Mouse (Mus musculus) CH12.LX (cell line): ENCODE data around the gene D1Ertd622e. TPM values are rescaled to one million over a fixed set of nuclear protein-coding genes. Genes with fewer than 3 reads are reported as not detected.

Experiments used
- DNase-seq: peaks from one replicate; pipeline ENCODE4 v3.0.0-alpha.2; 2013; ENCODE audit errors: extremely low read depth
- H3K27ac ChIP-seq: 2 replicates; pipeline ENCODE4 v1.5.1; 2012; ENCODE audit warnings: low read depth, mild to moderate bottlenecking, control low read depth, moderate library complexity; ENCODE audit not compliant: insufficient read depth
- H3K27me3 ChIP-seq: replicated peaks from 2 replicates; pipeline ENCODE3; 2012; ENCODE audit warnings: inconsistent platforms
- H3K36me3 ChIP-seq, 2 experiments: replicated peaks in 1 of 2; 2 replicates each; pipeline versions ENCODE3 to v1.6.1; 2012; ENCODE audit warnings: inconsistent platforms in 1 of 2, low read length in 1 of 2, mild to moderate bottlenecking in 1 of 2, mixed read lengths in 1 of 2, moderate library complexity in 1 of 2; ENCODE audit not compliant: control insufficient read depth in 1 of 2, insufficient read depth in 1 of 2
- H3K4me1 ChIP-seq, 2 experiments: 2 replicates each; pipeline ENCODE4 v1.6.1; 2012; ENCODE audit warnings: inconsistent platforms in 1 of 2, moderate library complexity in 1 of 2; ENCODE audit not compliant: insufficient read depth in 2 of 2, control insufficient read depth in 1 of 2
- H3K4me2 ChIP-seq: 2 replicates; pipeline ENCODE4 v1.6.1; 2012; ENCODE audit warnings: low read depth, mild to moderate bottlenecking, control low read depth; ENCODE audit not compliant: poor library complexity, insufficient read depth, severe bottlenecking
- H3K4me3 ChIP-seq, 3 experiments: fragments of 150-350 bp in 1 of 3; sonication (generic) in 1 of 3; replicated peaks in 1 of 3; 2 replicates each; pipeline versions ENCODE3 to v1.5.1; 2011 to 2012; ENCODE audit warnings: low read depth in 2 of 3, low read length in 2 of 3, mild to moderate bottlenecking in 2 of 3, moderate library complexity in 2 of 3, control low read depth in 1 of 3, improper control_type of control experiment in 1 of 3, inconsistent platforms in 1 of 3, mixed read lengths in 1 of 3; ENCODE audit not compliant: poor library complexity in 1 of 3
- H3K79me2 ChIP-seq: replicated peaks from 2 replicates; pipeline ENCODE4 v1.6.1; 2012; ENCODE audit warnings: mild to moderate bottlenecking, moderate library complexity; ENCODE audit not compliant: control insufficient read depth, poor library complexity, insufficient read depth, severe bottlenecking; ENCODE audit errors: extremely low read depth
- H3K9ac ChIP-seq: 2 replicates; pipeline ENCODE4 v1.6.1; 2012; ENCODE audit warnings: low read depth, mild to moderate bottlenecking, control low read depth, moderate library complexity; ENCODE audit not compliant: insufficient read depth
- H3K9me3 ChIP-seq: replicated peaks from 2 replicates; pipeline ENCODE3; 2012; ENCODE audit warnings: low read length, inconsistent platforms, mixed read lengths
- BHLHE40 ChIP-seq: IDR thresholded peaks from 2 replicates; pipeline ENCODE4 v1.6.1; 2011; ENCODE audit warnings: mild to moderate bottlenecking, low read depth, low read length, improper control_type of control experiment
- CHD1 ChIP-seq: IDR thresholded peaks from 2 replicates; pipeline ENCODE4 v1.6.1; 2012; ENCODE audit warnings: low read depth, low read length, improper control_type of control experiment, inconsistent platforms
- E2F4 ChIP-seq: IDR thresholded peaks from 2 replicates; pipeline ENCODE4 v1.6.1; 2011; ENCODE audit warnings: low read depth, low read length, improper control_type of control experiment; ENCODE audit not compliant: insufficient replicate concordance
- ELF1 ChIP-seq: IDR thresholded peaks from 2 replicates; pipeline ENCODE4 v1.6.1; 2014; ENCODE audit warnings: low read depth, mild to moderate bottlenecking, inconsistent platforms, low read length, improper control_type of control experiment
- EP300 ChIP-seq: IDR thresholded peaks from 2 replicates; pipeline ENCODE4 v1.6.1; 2011; ENCODE audit warnings: low read length, improper control_type of control experiment
- ETS1 ChIP-seq: conservative IDR thresholded peaks from 2 replicates; pipeline ENCODE4 v1.6.1; 2012; ENCODE audit warnings: low read depth, mild to moderate bottlenecking, inconsistent platforms, low read length, improper control_type of control experiment, moderate library complexity
- HCFC1 ChIP-seq: IDR thresholded peaks from 2 replicates; pipeline ENCODE4 v1.6.1; 2012; ENCODE audit warnings: low read depth, mild to moderate bottlenecking, inconsistent platforms, low read length, improper control_type of control experiment
- IRF4 ChIP-seq: IDR thresholded peaks from 2 replicates; pipeline ENCODE4 v1.6.1; 2014; ENCODE audit warnings: low read depth, mild to moderate bottlenecking, inconsistent platforms, low read length, improper control_type of control experiment
- JUN ChIP-seq: IDR thresholded peaks from 2 replicates; pipeline ENCODE4 v1.6.1; 2011; ENCODE audit warnings: low read depth, mild to moderate bottlenecking, low read length, improper control_type of control experiment, moderate library complexity; ENCODE audit not compliant: insufficient read depth
- KAT2A ChIP-seq: IDR thresholded peaks from 2 replicates; pipeline ENCODE4 v1.6.1; 2012; ENCODE audit warnings: low read length, improper control_type of control experiment, inconsistent platforms; ENCODE audit not compliant: insufficient replicate concordance
- MAFK ChIP-seq: IDR thresholded peaks from 2 replicates; pipeline ENCODE4 v1.6.1; 2011; ENCODE audit warnings: low read length, improper control_type of control experiment; ENCODE audit not compliant: insufficient replicate concordance
- MAZ ChIP-seq: IDR thresholded peaks from 2 replicates; pipeline ENCODE4 v1.6.1; 2012; ENCODE audit warnings: low read depth, mild to moderate bottlenecking, inconsistent platforms, low read length, improper control_type of control experiment, moderate library complexity
- MXI1 ChIP-seq: IDR thresholded peaks from 2 replicates; pipeline ENCODE4 v1.6.1; 2011; ENCODE audit warnings: mild to moderate bottlenecking, low read depth, low read length, improper control_type of control experiment
- NELFE ChIP-seq: IDR thresholded peaks from 2 replicates; pipeline ENCODE4 v1.6.1; 2011; ENCODE audit warnings: low read depth, low read length, improper control_type of control experiment
- PAX5 ChIP-seq: IDR thresholded peaks from 2 replicates; pipeline ENCODE4 v1.6.1; 2012; ENCODE audit warnings: low read length, inconsistent platforms, mixed read lengths
- POLR2A ChIP-seq: IDR thresholded peaks from 2 replicates; pipeline ENCODE4 v1.6.1; 2011; ENCODE audit warnings: low read depth, mild to moderate bottlenecking, improper control_type of control experiment, low read length
- POLR2AphosphoS2 ChIP-seq: IDR thresholded peaks from 2 replicates; pipeline ENCODE4 v1.6.1; 2011; ENCODE audit warnings: low read depth, low read length, improper control_type of control experiment
- RAD21 ChIP-seq: IDR thresholded peaks from 2 replicates; pipeline ENCODE4 v1.6.1; 2011; ENCODE audit warnings: low read depth, mild to moderate bottlenecking, low read length, improper control_type of control experiment, moderate library complexity
- RCOR1 ChIP-seq: conservative IDR thresholded peaks from 2 replicates; pipeline ENCODE4 v1.6.1; 2012; ENCODE audit warnings: low read depth, mild to moderate bottlenecking, inconsistent platforms, low read length, improper control_type of control experiment
- SIN3A ChIP-seq: IDR thresholded peaks from 2 replicates; pipeline ENCODE4 v1.6.1; 2012; ENCODE audit warnings: low read length, improper control_type of control experiment, inconsistent platforms
- SMC3 ChIP-seq: IDR thresholded peaks from 2 replicates; pipeline ENCODE4 v1.6.1; 2011; ENCODE audit warnings: low read depth, low read length, improper control_type of control experiment
- TBP ChIP-seq: conservative IDR thresholded peaks from 2 replicates; pipeline ENCODE4 v1.6.1; 2011; ENCODE audit warnings: low read depth, low read length, improper control_type of control experiment
- UBTF ChIP-seq: IDR thresholded peaks from 2 replicates; pipeline ENCODE4 v1.6.1; 2012; ENCODE audit warnings: low read depth, mild to moderate bottlenecking, inconsistent platforms, low read length, improper control_type of control experiment, moderate library complexity
- USF2 ChIP-seq: conservative IDR thresholded peaks from 2 replicates; pipeline ENCODE4 v1.6.1; 2011; ENCODE audit warnings: low read depth, low read length, improper control_type of control experiment
- ZKSCAN1 ChIP-seq: IDR thresholded peaks from 2 replicates; pipeline ENCODE4 v1.6.1; 2012; ENCODE audit warnings: low read depth, inconsistent platforms, low read length, improper control_type of control experiment, borderline replicate concordance
- ZNF384 ChIP-seq: IDR thresholded peaks from 2 replicates; pipeline ENCODE4 v1.6.1; 2012; ENCODE audit warnings: low read depth, low read length, improper control_type of control experiment, inconsistent platforms
- dilution Hi-C: fragments of 300-500 bp; cut with MboI; formaldehyde crosslinking; loops from 2 replicates; pipeline ENCODE4 v1.14.3; 2020; ENCODE audit warnings: low sequenced_read_pairs; ENCODE audit not compliant: extremely low pct_unique_long_range_greater_than_20kb, extremely low pct_ligation_motif_present
- in situ Hi-C: fragments of 300-500 bp; cut with MboI; formaldehyde crosslinking; loops from 3 replicates; pipeline ENCODE4 v1.14.3; 2019; ENCODE audit warnings: low sequenced_read_pairs, low pct_ligation_motif_present, low pct_unique_long_range_greater_than_20kb, mixed read lengths
- polyA plus RNA-seq: library from polyadenylated mRNA; unstranded; fragments of >175 nt; gene quantifications from 2 replicates; pipeline ENCODE4 v1.2.1, GENCODE M21; 2012; ENCODE audit warnings: low read depth; ENCODE audit not compliant: insufficient read length
- total RNA-seq, 2 experiments: library from RNA; depleted of rRNA; stranded (reverse); fragments of 300-350 nt in 1 of 2; fragments of >200 nt in 1 of 2; gene quantifications; 2 replicates each; pipeline ENCODE4 v1.2.3; 2012 to 2014

The D1Ertd622e gene
- total and polyA plus RNA-seq, 3 experiments = 9.0 to 27.3 (median 22.1) TPM

DNA sequence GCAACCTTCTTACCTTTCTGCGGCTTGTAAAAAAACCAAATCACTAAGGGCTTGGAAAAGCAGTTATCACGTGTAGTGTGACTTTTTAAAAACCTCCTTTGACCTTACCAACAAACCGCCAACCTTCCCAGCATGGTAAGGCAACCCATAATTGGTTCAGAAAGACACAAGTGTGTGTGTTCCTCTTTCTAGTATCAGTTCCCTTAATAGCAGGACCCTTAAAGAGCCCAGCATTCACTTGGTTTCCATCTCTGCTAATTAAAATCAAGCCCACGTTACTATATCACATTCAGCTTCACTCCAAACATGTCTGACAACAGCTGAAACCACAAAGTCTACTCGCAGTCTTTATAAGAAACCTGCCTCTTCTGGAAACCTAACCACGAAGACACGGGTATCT lies 2.5 kb downstream of the D1Ertd622e start (continued):
- TF ChIP-seq ETS1 (peak; percentile 77), EP300 (peak; percentile 96)

DNA sequence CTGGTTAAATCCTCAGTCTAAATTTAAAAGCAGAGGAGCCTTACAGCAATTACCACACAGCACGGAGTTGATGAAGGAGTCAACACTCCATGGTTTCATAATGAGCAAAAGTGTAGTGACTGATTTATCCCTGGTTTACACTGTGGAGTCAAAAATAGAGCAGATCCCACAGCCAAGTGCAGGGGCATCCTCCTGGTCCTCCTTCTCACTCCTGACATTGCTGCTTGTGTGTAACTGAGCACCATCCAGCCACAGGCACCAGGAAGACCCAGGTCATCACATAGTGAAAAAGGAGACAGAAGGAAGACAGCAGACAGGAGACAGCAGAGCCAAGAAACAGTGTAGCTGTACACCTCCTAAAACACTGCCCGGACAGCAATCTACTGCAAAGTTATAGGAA lies 4.1 kb downstream of the D1Ertd622e start:
- TF ChIP-seq KAT2A (no peak), BHLHE40 (no peak), E2F4 (no peak), ETS1 (no peak), USF2 (no peak), UBTF (no peak), POLR2AphosphoS2 (no peak), MAFK (no peak), POLR2A (no peak), HCFC1 (no peak), ELF1 (no peak), MXI1 (no peak)
- Histone ChIP-seq H3K4me2 (no peak overlapping the region), H3K79me2 (peaks cover 23% of the 10 kb centered on the region), H3K9ac (no peak overlapping the region), H3K9me3 (no peaks in the 10 kb centered on the region), H3K4me1 (peaks cover 6 to 68% of the 10 kb centered on the region in 2 experiments; a peak in 3 of 4 replicates), H3K4me3 (no peak overlapping the region), H3K27me3 (no peaks in the 10 kb centered on the region), H3K36me3 (peaks cover 0 to 16% of the 10 kb centered on the region in 2 experiments), H3K27ac (no peak overlapping the region)
- no peak for DNase-seq
- dilution Hi-C loops (no loop called here), in situ Hi-C loops (no loop called here)

DNA sequence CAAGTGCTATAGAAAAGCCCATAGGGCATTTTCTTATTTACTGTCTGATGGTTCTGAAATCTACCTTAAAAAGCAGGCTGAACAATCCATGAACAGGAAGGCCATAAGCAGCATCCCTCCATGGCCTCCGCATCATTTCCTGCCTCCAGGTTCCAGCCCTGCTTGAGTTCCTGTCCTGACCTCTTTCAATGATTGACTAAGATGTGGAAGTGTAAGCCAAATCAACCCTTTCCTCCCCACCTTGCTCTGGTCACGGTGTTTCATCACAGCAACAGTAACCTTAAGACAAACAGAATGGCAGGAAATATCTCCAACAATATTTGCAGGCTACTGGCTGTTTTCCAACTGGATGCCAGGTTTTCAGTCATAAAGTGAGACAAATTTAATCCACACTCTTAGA lies 4.7 kb downstream of the D1Ertd622e start:
- in situ Hi-C loops = no loop called here
- H3K4me2 ChIP-seq = no peak overlapping the region
- no peaks in the 10 kb centered on the region for H3K27me3 ChIP-seq
- TF ChIP-seq IRF4 (no peak), ZKSCAN1 (no peak), RCOR1 (no peak), JUN (no peak), UBTF (no peak), POLR2A (no peak), ZNF384 (no peak), EP300 (no peak), MAFK (no peak), CHD1 (no peak), NELFE (no peak), USF2 (no peak), PAX5 (no peak), SIN3A (no peak), RAD21 (no peak), MAZ (no peak), TBP (no peak), SMC3 (no peak)
- H3K9me3 ChIP-seq = no peaks in the 10 kb centered on the region
- H3K4me3 ChIP-seq = no peak overlapping the region
- H3K4me1 ChIP-seq = peaks cover 6 to 68% of the 10 kb centered on the region in 2 experiments; a peak in 3 of 4 replicates
- dilution Hi-C loops = no loop called here
- DNase-seq = no peak
- peaks cover 26% of the 10 kb centered on the region for H3K79me2 ChIP-seq
- no peak overlapping the region for H3K27ac ChIP-seq
- H3K9ac ChIP-seq = no peak overlapping the region
- peaks cover 0 to 21% of the 10 kb centered on the region in 2 experiments for H3K36me3 ChIP-seq
